Mouse (Mus musculus): ENCODE data around the gene Gm49336.

DNA sequence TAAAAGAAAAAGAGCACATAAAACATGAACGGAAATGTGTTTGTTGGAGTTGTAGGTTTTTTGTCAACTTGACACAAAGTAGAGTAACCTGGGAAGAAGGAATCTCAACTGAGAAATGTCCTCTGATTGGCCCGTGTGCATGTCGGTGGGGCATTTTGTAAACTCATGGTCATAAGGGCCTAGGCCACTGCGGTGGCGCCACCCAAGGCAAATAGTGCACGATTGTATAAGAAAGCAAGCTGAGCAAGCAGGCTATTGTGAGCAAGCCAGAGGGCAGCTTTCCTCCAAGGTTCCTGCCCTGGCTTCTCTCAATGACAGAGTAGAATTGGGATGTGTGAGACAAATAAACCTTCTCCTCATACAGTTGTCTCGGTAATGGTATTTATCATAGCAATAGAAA is 42.1 kb downstream of the Gm49336 start:
- no peak for TF ChIP-seq ZC3H11A (IDR thresholded peaks at IDR 0.05; ENCODE audit: borderline replicate concordance, low read depth, low read length)
- no peak for TF ChIP-seq CHD2 (IDR thresholded peaks at IDR 0.05; ENCODE audit: low read depth, low read length)
- TF ChIP-seq HCFC1 (IDR thresholded peaks at IDR 0.05; ENCODE audit: borderline replicate concordance, insufficient read depth, low read length) = no peak

Measured in ES-E14 (cell line).